Mouse (Mus musculus): ENCODE data around the gene Elovl7. TPM values are rescaled to one million over a fixed set of nuclear protein-coding genes. Genes with fewer than 3 reads are reported as not detected.

Elovl7 gene
- polyA plus RNA-seq, 1 experiment from 2014 or later: 1.6 TPM

- H3K27ac ChIP-seq: no peak overlapping the region
- no peak overlapping the region for H3K4me3 ChIP-seq
- no peaks in the 10 kb centered on the region for H3K4me1 ChIP-seq
- ATAC-seq (replicated peaks): no peak
- H3K36me3 ChIP-seq (replicated peaks): no peaks in the 10 kb centered on the region
- no peak overlapping the region for H3K4me2 ChIP-seq
- H3K27me3 ChIP-seq (replicated peaks): no peaks in the 10 kb centered on the region
- H3K9ac ChIP-seq: no peak overlapping the region
- H3K9me3 ChIP-seq: no peaks in the 10 kb centered on the region
- 90% methylated on average over 5 of the region's 5 CpGs for WGBS
Observed at GRCm38 (mm10) chr13:108253977-108254376, 39.8 kb downstream of the Elovl7 start.

- no peaks in the 10 kb centered on the region for H3K9me3 ChIP-seq
- no peak overlapping the region for H3K4me3 ChIP-seq
- no peak overlapping the region for H3K4me2 ChIP-seq
- H3K4me1 ChIP-seq: no peaks in the 10 kb centered on the region
- H3K36me3 ChIP-seq (replicated peaks): no peaks in the 10 kb centered on the region
- H3K9ac ChIP-seq: no peak overlapping the region
- 47% methylated on average over 8 of the region's 8 CpGs for WGBS
- no peak overlapping the region for H3K27ac ChIP-seq
- no peaks in the 10 kb centered on the region for H3K27me3 ChIP-seq (replicated peaks)
- no peak for ATAC-seq (replicated peaks)
Observed at GRCm38 (mm10) chr13:108263042-108263441, 48.8 kb downstream of the Elovl7 start.

GRCm38 (mm10) chr13:108265394-108265793 lies 51.2 kb downstream of the Elovl7 start:
- Histone ChIP-seq H3K27ac (no peak overlapping the region), H3K27me3 (replicated peaks) (no peaks in the 10 kb centered on the region), H3K4me2 (no peak overlapping the region), H3K9ac (no peak overlapping the region), H3K4me1 (no peaks in the 10 kb centered on the region), H3K9me3 (no peaks in the 10 kb centered on the region), H3K4me3 (no peak overlapping the region), H3K36me3 (replicated peaks) (no peaks in the 10 kb centered on the region)
- WGBS: 91% methylated on average over 4 of the region's 4 CpGs
- no peak for ATAC-seq (replicated peaks)

GRCm38 (mm10) chr13:108267841-108268634 lies 53.8 kb downstream of the Elovl7 start:
- Histone ChIP-seq H3K9me3 (no peaks in the 10 kb centered on the region), H3K4me3 (no peak overlapping the region), H3K4me1 (no peaks in the 10 kb centered on the region), H3K27me3 (replicated peaks) (no peaks in the 10 kb centered on the region), H3K36me3 (replicated peaks) (no peaks in the 10 kb centered on the region), H3K27ac (no peak overlapping the region), H3K9ac (no peak overlapping the region), H3K4me2 (no peak overlapping the region)
- 87% methylated on average over 9 of the region's 9 CpGs for WGBS
- no peak for ATAC-seq (replicated peaks)

- Histone ChIP-seq H3K4me1 (no peaks in the 10 kb centered on the region), H3K4me2 (no peak overlapping the region), H3K4me3 (no peak overlapping the region), H3K36me3 (replicated peaks) (no peaks in the 10 kb centered on the region), H3K9me3 (no peaks in the 10 kb centered on the region), H3K27me3 (replicated peaks) (no peaks in the 10 kb centered on the region), H3K9ac (no peak overlapping the region), H3K27ac (no peak overlapping the region)
- ATAC-seq (replicated peaks): no peak
- WGBS: 83% methylated on average over 7 of the region's 7 CpGs
Observed at GRCm38 (mm10) chr13:108271458-108272148, 57.4 kb downstream of the Elovl7 start.

GRCm38 (mm10) chr13:108272332-108272731 lies 58.1 kb downstream of the Elovl7 start:
- Histone ChIP-seq H3K27me3 (replicated peaks) (no peaks in the 10 kb centered on the region), H3K9ac (no peak overlapping the region), H3K4me3 (no peak overlapping the region), H3K36me3 (replicated peaks) (no peaks in the 10 kb centered on the region), H3K9me3 (no peaks in the 10 kb centered on the region), H3K4me1 (no peaks in the 10 kb centered on the region), H3K27ac (no peak overlapping the region), H3K4me2 (no peak overlapping the region)
- no peak for ATAC-seq (replicated peaks)
- WGBS: 87% methylated on average over 8 of the region's 8 CpGs

GRCm38 (mm10) chr13:108273034-108273433 lies 58.8 kb downstream of the Elovl7 start:
- ATAC-seq (replicated peaks): no peak
- Histone ChIP-seq H3K36me3 (replicated peaks) (no peaks in the 10 kb centered on the region), H3K9ac (no peak overlapping the region), H3K9me3 (no peaks in the 10 kb centered on the region), H3K27me3 (replicated peaks) (no peaks in the 10 kb centered on the region), H3K4me1 (no peaks in the 10 kb centered on the region), H3K4me3 (no peak overlapping the region), H3K4me2 (no peak overlapping the region), H3K27ac (no peak overlapping the region)
- 69% methylated on average over 15 of the region's 15 CpGs for WGBS

- no peak overlapping the region for H3K4me3 ChIP-seq
- no peak overlapping the region for H3K27ac ChIP-seq
- H3K4me2 ChIP-seq: no peak overlapping the region
- H3K9me3 ChIP-seq: no peaks in the 10 kb centered on the region
- H3K27me3 ChIP-seq (replicated peaks): no peaks in the 10 kb centered on the region
- H3K36me3 ChIP-seq (replicated peaks): no peaks in the 10 kb centered on the region
- no peaks in the 10 kb centered on the region for H3K4me1 ChIP-seq
- ATAC-seq (replicated peaks): no peak
- no peak overlapping the region for H3K9ac ChIP-seq
- WGBS: 48% methylated on average over 5 of the region's 5 CpGs
Observed at GRCm38 (mm10) chr13:108273456-108273855, 59.3 kb downstream of the Elovl7 start.

GRCm38 (mm10) chr13:108276561-108276960 lies 62.4 kb downstream of the Elovl7 start:
- Histone ChIP-seq H3K27me3 (replicated peaks) (no peaks in the 10 kb centered on the region), H3K9me3 (no peaks in the 10 kb centered on the region), H3K4me2 (no peak overlapping the region), H3K4me1 (no peaks in the 10 kb centered on the region), H3K4me3 (no peak overlapping the region), H3K9ac (no peak overlapping the region), H3K27ac (no peak overlapping the region), H3K36me3 (replicated peaks) (no peaks in the 10 kb centered on the region)
- 52% methylated on average over 1 of the region's 1 CpGs for WGBS
- no peak for ATAC-seq (replicated peaks)

- Histone ChIP-seq H3K4me1 (no peaks in the 10 kb centered on the region), H3K27ac (no peak overlapping the region), H3K9me3 (no peaks in the 10 kb centered on the region), H3K4me3 (no peak overlapping the region), H3K27me3 (replicated peaks) (no peaks in the 10 kb centered on the region), H3K36me3 (replicated peaks) (no peaks in the 10 kb centered on the region), H3K4me2 (no peak overlapping the region), H3K9ac (no peak overlapping the region)
- 79% methylated on average over 7 of the region's 7 CpGs for WGBS
- ATAC-seq (replicated peaks): no peak
Observed at GRCm38 (mm10) chr13:108277320-108277719, 63.1 kb downstream of the Elovl7 start.

GRCm38 (mm10) chr13:108278592-108278991 lies 64.4 kb downstream of the Elovl7 start:
- no peak for ATAC-seq (replicated peaks)

GRCm38 (mm10) chr13:108284312-108284711 lies 70.1 kb downstream of the Elovl7 start:
- ATAC-seq (replicated peaks): no peak
- Histone ChIP-seq H3K27me3 (replicated peaks) (no peaks in the 10 kb centered on the region), H3K36me3 (replicated peaks) (no peaks in the 10 kb centered on the region), H3K4me1 (no peaks in the 10 kb centered on the region), H3K9me3 (no peaks in the 10 kb centered on the region), H3K27ac (no peak overlapping the region), H3K4me2 (no peak overlapping the region), H3K4me3 (no peak overlapping the region), H3K9ac (no peak overlapping the region)
- WGBS: 95% methylated on average over 2 of the region's 2 CpGs

More at GRCm38 (mm10) chr13:108278592-108278991, 64.4 kb downstream of the Elovl7 start:
- Histone ChIP-seq H3K4me3 (no peak overlapping the region), H3K9ac (no peak overlapping the region), H3K27ac (no peak overlapping the region), H3K4me2 (no peak overlapping the region), H3K36me3 (replicated peaks) (no peaks in the 10 kb centered on the region), H3K27me3 (replicated peaks) (no peaks in the 10 kb centered on the region), H3K9me3 (no peaks in the 10 kb centered on the region), H3K4me1 (no peaks in the 10 kb centered on the region)
- WGBS: 56% methylated on average over 6 of the region's 6 CpGs

- no peaks in the 10 kb centered on the region for H3K9me3 ChIP-seq
- H3K9ac ChIP-seq: no peak overlapping the region
- no peak overlapping the region for H3K4me2 ChIP-seq
- no peak for ATAC-seq (replicated peaks)
- H3K36me3 ChIP-seq (replicated peaks): no peaks in the 10 kb centered on the region
- WGBS: 65% methylated on average over 3 of the region's 3 CpGs
- no peak overlapping the region for H3K4me3 ChIP-seq
- H3K27ac ChIP-seq: no peak overlapping the region
- H3K27me3 ChIP-seq (replicated peaks): no peaks in the 10 kb centered on the region
- no peaks in the 10 kb centered on the region for H3K4me1 ChIP-seq
Observed at GRCm38 (mm10) chr13:108287953-108288352, 73.7 kb downstream of the Elovl7 start.

Measured in midbrain, embryonic 15.5 days (tissue).